Mouse (Mus musculus): ENCODE data around the gene 4931406C07Rik. TPM values are rescaled to one million over a fixed set of nuclear protein-coding genes. Genes with fewer than 3 reads are reported as not detected.
"Not testable (repeated sequence)": the region's sequence is repeated elsewhere in the genome, so short reads cannot be mapped to it uniquely, and the experiment has no call there.

Gene 4931406C07Rik
- total RNA-seq, 1 experiment, result 6.5 TPM

- H3K36me3 ChIP-seq (ENCODE audit: control insufficient read depth, insufficient read depth, low read length, poor library complexity, severe bottlenecking), result peaks cover 52% of the 10 kb centered on the region
- in situ Hi-C loops (cut with MboI; ENCODE audit: low sequenced_read_pairs in 2 of 2, unreplicated experiment in 2 of 2), result no loop called here
- H3K4me1 ChIP-seq (ENCODE audit: control insufficient read depth in 2 of 2, insufficient read depth in 2 of 2, low read length in 2 of 2, poor library complexity in 1 of 2), result no peaks in the 10 kb centered on the region; a peak in 1 of 4 replicates
- H3K9ac ChIP-seq (ENCODE audit: insufficient read depth, low read depth, low read length, poor library complexity, severe bottlenecking), result peak overlapping the region; percentile 100
- DNase-seq (ENCODE audit: low read depth, low spot score), result no peak
- peak overlapping the region; percentile 96; the same call in 1 of the 2 replicates for H3K27ac ChIP-seq (ENCODE audit: insufficient read depth, low read depth, low read length, poor library complexity, severe bottlenecking)
- peak overlapping the region; percentile 76 to 98 for H3K4me3 ChIP-seq (ENCODE audit: insufficient read depth in 1 of 2, low read depth in 1 of 2, low read length in 2 of 2, poor library complexity in 1 of 2, severe bottlenecking in 1 of 2)
- TF ChIP-seq CHD2 (IDR thresholded peaks at IDR 0.05; ENCODE audit: low read depth, low read length) (no peak), ZC3H11A (IDR thresholded peaks at IDR 0.05; ENCODE audit: borderline replicate concordance, low read depth, low read length) (no peak), MAFK (IDR thresholded peaks at IDR 0.05; ENCODE audit: insufficient read depth, low read depth, low read length) (no peak), HCFC1 (IDR thresholded peaks at IDR 0.05; ENCODE audit: borderline replicate concordance, insufficient read depth, low read length) (no peak), ZNF384 (IDR thresholded peaks at IDR 0.05; ENCODE audit: low read depth, low read length) (no peak)
- H3K9me3 ChIP-seq (ENCODE audit: control insufficient read depth, insufficient read depth, low read depth, low read length), result no peaks in the 10 kb centered on the region
Observed at GRCm38 (mm10) chr9:15307257-15307656, 1.0 kb upstream of the 4931406C07Rik start.

GRCm38 (mm10) chr9:15305503-15306397, 498 bp downstream of the 4931406C07Rik start, which contains the start of gene Taf1d:
Taf1d (plus strand) TSS chr9:15306214.
- peak; percentile 82 for DNase-seq (ENCODE audit: low read depth, low spot score)
- in situ Hi-C loops (cut with MboI; ENCODE audit: low sequenced_read_pairs in 2 of 2, unreplicated experiment in 2 of 2), result no loop called here
- peaks cover 39% of the 10 kb centered on the region for H3K36me3 ChIP-seq (ENCODE audit: control insufficient read depth, insufficient read depth, low read length, poor library complexity, severe bottlenecking)
- H3K27ac ChIP-seq (ENCODE audit: insufficient read depth, low read depth, low read length, poor library complexity, severe bottlenecking), result peak within 1 kb of the TSS; percentile 96
- peak within 1 kb of the TSS; percentile 76 to 98 for H3K4me3 ChIP-seq (ENCODE audit: insufficient read depth in 1 of 2, low read depth in 1 of 2, low read length in 2 of 2, poor library complexity in 1 of 2, severe bottlenecking in 1 of 2)
- no peak for TF ChIP-seq HCFC1 (IDR thresholded peaks at IDR 0.05; ENCODE audit: borderline replicate concordance, insufficient read depth, low read length)
- TF ChIP-seq CHD2 (IDR thresholded peaks at IDR 0.05; ENCODE audit: low read depth, low read length), result peak; percentile 95
- TF ChIP-seq ZNF384 (IDR thresholded peaks at IDR 0.05; ENCODE audit: low read depth, low read length), result peak; percentile 76; the same call in 1 of the 2 replicates
- H3K9me3 ChIP-seq (ENCODE audit: control insufficient read depth, insufficient read depth, low read depth, low read length), result no peaks in the 10 kb centered on the region
- peak within 1 kb of the TSS; percentile 100 for H3K9ac ChIP-seq (ENCODE audit: insufficient read depth, low read depth, low read length, poor library complexity, severe bottlenecking)
- H3K4me1 ChIP-seq (ENCODE audit: control insufficient read depth in 2 of 2, insufficient read depth in 2 of 2, low read length in 2 of 2, poor library complexity in 1 of 2), result no peaks in the 10 kb centered on the region; a peak in 1 of 4 replicates

GRCm38 (mm10) chr9:15302881-15303280, 3.4 kb downstream of the 4931406C07Rik start:
- DNase-seq (ENCODE audit: low read depth, low spot score), result no peak
- no peaks in the 10 kb centered on the region; a peak in 1 of 4 replicates for H3K4me1 ChIP-seq (ENCODE audit: control insufficient read depth in 2 of 2, insufficient read depth in 2 of 2, low read length in 2 of 2, poor library complexity in 1 of 2)
- no peak overlapping the region for H3K4me3 ChIP-seq (ENCODE audit: insufficient read depth in 1 of 2, low read depth in 1 of 2, low read length in 2 of 2, poor library complexity in 1 of 2, severe bottlenecking in 1 of 2)
- H3K27ac ChIP-seq (ENCODE audit: insufficient read depth, low read depth, low read length, poor library complexity, severe bottlenecking), result no peak overlapping the region
- no peak overlapping the region for H3K9ac ChIP-seq (ENCODE audit: insufficient read depth, low read depth, low read length, poor library complexity, severe bottlenecking)
- no peak for TF ChIP-seq HCFC1 (IDR thresholded peaks at IDR 0.05; ENCODE audit: borderline replicate concordance, insufficient read depth, low read length)
- no peak for TF ChIP-seq ZNF384 (IDR thresholded peaks at IDR 0.05; ENCODE audit: low read depth, low read length)
- TF ChIP-seq ZC3H11A (IDR thresholded peaks at IDR 0.05; ENCODE audit: borderline replicate concordance, low read depth, low read length), result no peak
- no peaks in the 10 kb centered on the region for H3K9me3 ChIP-seq (ENCODE audit: control insufficient read depth, insufficient read depth, low read depth, low read length)
- H3K36me3 ChIP-seq (ENCODE audit: control insufficient read depth, insufficient read depth, low read length, poor library complexity, severe bottlenecking), result peaks cover 11% of the 10 kb centered on the region
- in situ Hi-C loops (cut with MboI; ENCODE audit: low sequenced_read_pairs in 2 of 2, unreplicated experiment in 2 of 2), result no loop called here

- in situ Hi-C loops (cut with MboI; ENCODE audit: low sequenced_read_pairs in 2 of 2, unreplicated experiment in 2 of 2); H3K9me3 ChIP-seq (ENCODE audit: control insufficient read depth, insufficient read depth, low read depth, low read length); H3K27ac ChIP-seq (ENCODE audit: insufficient read depth, low read depth, low read length, poor library complexity, severe bottlenecking); H3K9ac ChIP-seq (ENCODE audit: insufficient read depth, low read depth, low read length, poor library complexity, severe bottlenecking); H3K4me1 ChIP-seq (ENCODE audit: control insufficient read depth in 2 of 2, insufficient read depth in 2 of 2, low read length in 2 of 2, poor library complexity in 1 of 2); H3K4me3 ChIP-seq (ENCODE audit: insufficient read depth in 1 of 2, low read depth in 1 of 2, low read length in 2 of 2, poor library complexity in 1 of 2, severe bottlenecking in 1 of 2); DNase-seq (ENCODE audit: low read depth, low spot score); H3K36me3 ChIP-seq (ENCODE audit: control insufficient read depth, insufficient read depth, low read length, poor library complexity, severe bottlenecking): not testable (repeated sequence)
Observed at GRCm38 (mm10) chr9:15302006-15302405, 4.2 kb downstream of the 4931406C07Rik start.

GRCm38 (mm10) chr9:15301399-15301798, 4.8 kb downstream of the 4931406C07Rik start:
- Histone ChIP-seq H3K9ac (ENCODE audit: insufficient read depth, low read depth, low read length, poor library complexity, severe bottlenecking) (0 out of 2 replicates have a peak overlapping the region, but pooled peaks have one; percentile 4), H3K4me3 (ENCODE audit: insufficient read depth in 1 of 2, low read depth in 1 of 2, low read length in 2 of 2, poor library complexity in 1 of 2, severe bottlenecking in 1 of 2) (no peak overlapping the region), H3K36me3 (ENCODE audit: control insufficient read depth, insufficient read depth, low read length, poor library complexity, severe bottlenecking) (no peaks in the 10 kb centered on the region), H3K27ac (ENCODE audit: insufficient read depth, low read depth, low read length, poor library complexity, severe bottlenecking) (no peak overlapping the region), H3K9me3 (ENCODE audit: control insufficient read depth, insufficient read depth, low read depth, low read length) (no peaks in the 10 kb centered on the region), H3K4me1 (ENCODE audit: control insufficient read depth in 2 of 2, insufficient read depth in 2 of 2, low read length in 2 of 2, poor library complexity in 1 of 2) (no peaks in the 10 kb centered on the region)
- in situ Hi-C loops (cut with MboI; ENCODE audit: low sequenced_read_pairs in 2 of 2, unreplicated experiment in 2 of 2), result no loop called here
- TF ChIP-seq ZC3H11A (IDR thresholded peaks at IDR 0.05; ENCODE audit: borderline replicate concordance, low read depth, low read length) (no peak), ZNF384 (IDR thresholded peaks at IDR 0.05; ENCODE audit: low read depth, low read length) (no peak), MAFK (IDR thresholded peaks at IDR 0.05; ENCODE audit: insufficient read depth, low read depth, low read length) (no peak), CHD2 (IDR thresholded peaks at IDR 0.05; ENCODE audit: low read depth, low read length) (no peak), HCFC1 (IDR thresholded peaks at IDR 0.05; ENCODE audit: borderline replicate concordance, insufficient read depth, low read length) (no peak)
- DNase-seq (ENCODE audit: low read depth, low spot score), result no peak

Data from ES-E14 (cell line).